Mouse (Mus musculus): Measurements from ENCODE around the gene Mfsd2a.

GRCm38 (mm10) chr4:122976885-122977284 lies 15.9 kb upstream of the Mfsd2a start:
- TF ChIP-seq CTCF (IDR thresholded peaks at IDR 0.05; ENCODE audit: borderline replicate concordance, insufficient read depth, low read depth, low read length), result no peak
- no peak for TF ChIP-seq POLR2A (IDR thresholded peaks at IDR 0.05; ENCODE audit: borderline replicate concordance, insufficient read depth, low read length)
